ENCODE assay signal across 8 mouse cellular contexts in the genomic region with DNA sequence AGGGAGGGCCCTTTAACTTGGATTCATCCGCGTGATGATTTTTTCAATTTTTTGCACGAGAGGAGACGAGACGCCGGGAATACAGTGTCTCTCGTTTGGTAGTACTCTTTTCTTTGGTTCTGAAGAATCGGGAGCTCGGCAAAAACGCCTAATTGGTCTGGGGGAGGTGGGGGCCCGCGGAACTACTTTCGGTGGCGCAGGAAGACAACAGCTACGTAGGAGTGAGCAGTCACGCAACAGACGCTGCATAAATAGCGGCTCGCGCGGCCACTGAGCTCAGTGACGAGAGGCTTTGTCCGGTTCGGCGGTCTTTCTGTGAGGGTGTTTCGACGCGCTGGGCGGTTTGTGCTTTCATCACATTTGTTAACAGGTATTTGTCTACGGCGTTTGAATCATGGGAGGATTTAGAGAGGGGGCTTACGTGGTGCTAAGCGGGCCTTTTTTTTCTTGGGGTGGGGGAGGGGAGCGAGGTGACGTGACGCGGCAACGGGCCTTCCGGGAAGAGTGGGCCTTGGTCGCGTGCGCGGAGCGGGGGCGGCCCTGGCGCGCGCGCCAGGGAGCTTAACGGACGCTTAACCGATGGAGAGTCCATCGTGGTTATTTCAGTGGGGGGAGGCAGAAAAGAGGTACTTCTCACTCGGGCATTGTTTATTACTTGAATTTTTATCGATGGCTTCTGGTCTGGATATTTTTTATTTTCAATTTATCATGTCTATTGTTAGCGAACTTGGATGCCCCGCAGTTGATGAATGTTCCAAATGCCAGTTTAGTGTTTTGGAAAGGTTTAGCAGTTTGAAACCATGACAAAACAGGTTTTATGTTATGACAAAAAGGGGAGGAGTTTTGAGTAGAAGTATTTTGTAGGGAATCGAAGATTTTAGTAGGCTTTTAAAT. TPM values are rescaled to one million over a fixed set of nuclear protein-coding genes. Genes with fewer than 3 reads are reported as not detected.
DNase-seq lines count a peak whose midpoint lies in the region; ATAC-seq and TF ChIP-seq lines count a peak whose summit lies in the region.

No protein-coding gene starts in this region.

- TF ChIP-seq EP300 in MEL (IDR thresholded peaks at IDR 0.05; ENCODE audit: low read depth in 1 of 2, low read length in 2 of 2): peak; percentile 36 to 63; a peak in 3 of 4 replicates

- no peaks in the 10 kb centered on the region for H3K27me3 ChIP-seq in MEL (ENCODE audit: control insufficient read depth in 1 of 2, insufficient read depth in 2 of 2, low read length in 2 of 2)
- H3K27me3 ChIP-seq in cerebellum, adult 2 months (ENCODE audit: control insufficient read depth, insufficient read depth, low read length): no peaks in the 10 kb centered on the region
- H3K27me3 ChIP-seq in forebrain, postnatal 0 days (ENCODE audit: insufficient read depth, low read length): no peaks in the 10 kb centered on the region

- peak; percentile 95 for DNase-seq in MEL (ENCODE audit: low read depth, low spot score)
- DNase-seq in cerebellum, adult 2 months: peak; percentile 88 to 95
- DNase-seq in forebrain, postnatal 0 days: peak; percentile 97
- DNase-seq in layer of hippocampus, postnatal 25 days (ENCODE audit: extremely low spot score in 1 of 2, low spot score in 1 of 2): peak; percentile 92
- peak; percentile 94 for DNase-seq in lung, postnatal 36 days
- DNase-seq in retina, embryonic 14.5 days (ENCODE audit: low spot score): peak; percentile 96
- peak; percentile 89 for DNase-seq in thymus, postnatal 36 days

- H3K9me3 ChIP-seq in MEL (replicated peaks; ENCODE audit: insufficient read depth, low read length): no peaks in the 10 kb centered on the region
- no peaks in the 10 kb centered on the region for H3K9me3 ChIP-seq in forebrain, postnatal 0 days (ENCODE audit: low read length)

- no peak for TF ChIP-seq CTCF in MEL (IDR thresholded peaks at IDR 0.05 in 2 of 3, conservative IDR thresholded peaks at IDR 0.05 in 1 of 3; ENCODE audit: control insufficient read depth in 1 of 3, insufficient read depth in 1 of 3, low read depth in 2 of 3, low read length in 3 of 3, poor library complexity in 1 of 3, severe bottlenecking in 1 of 3)
- no peak for TF ChIP-seq CTCF in cerebellum, adult 2 months (IDR thresholded peaks at IDR 0.05; ENCODE audit: borderline replicate concordance, insufficient read depth, low read depth, low read length)
- no peak for TF ChIP-seq CTCF in forebrain, postnatal 0 days (IDR thresholded peaks at IDR 0.05; ENCODE audit: low read depth)

- H3K4me3 ChIP-seq in MEL (ENCODE audit: control insufficient read depth in 1 of 2, insufficient read depth in 1 of 2, low read depth in 2 of 2, low read length in 2 of 2): peak overlapping the region; percentile 84 to 88
- H3K4me3 ChIP-seq in cerebellum, adult 2 months (replicated peaks; ENCODE audit: insufficient read depth, low read depth, low read length): peak overlapping the region; percentile 70
- H3K4me3 ChIP-seq in forebrain, postnatal 0 days (ENCODE audit: low read depth, low read length): peak overlapping the region; percentile 72

- peak; percentile 99 to 100 for TF ChIP-seq POLR2A in MEL (IDR thresholded peaks at IDR 0.05; ENCODE audit: control insufficient read depth in 1 of 2, insufficient read depth in 1 of 2, low read depth in 1 of 2, low read length in 2 of 2, poor library complexity in 1 of 2)
- TF ChIP-seq POLR2A in cerebellum, adult 2 months (IDR thresholded peaks at IDR 0.05; ENCODE audit: borderline replicate concordance, insufficient read depth, low read length): peak; percentile 100

- H3K9ac ChIP-seq in MEL (ENCODE audit: control insufficient read depth, low read depth, low read length, poor library complexity, severe bottlenecking): peak overlapping the region; percentile 90
- peak overlapping the region; percentile 72 for H3K9ac ChIP-seq in forebrain, postnatal 0 days

- H3K79me2 ChIP-seq in MEL (ENCODE audit: control insufficient read depth, insufficient read depth, low read length, poor library complexity): peaks cover 27% of the 10 kb centered on the region

- peak overlapping the region; percentile 44 for H3K4me2 ChIP-seq in forebrain, postnatal 0 days (ENCODE audit: low read depth)

- no peak for TF ChIP-seq RAD21 in MEL (IDR thresholded peaks at IDR 0.05; ENCODE audit: low read depth, low read length)

- H3K4me1 ChIP-seq in MEL (ENCODE audit: control insufficient read depth in 1 of 2, insufficient read depth in 2 of 2, low read length in 2 of 2): peaks cover 0 to 14% of the 10 kb centered on the region in 2 experiments; a peak in 3 of 4 replicates
- no peaks in the 10 kb centered on the region for H3K4me1 ChIP-seq in cerebellum, adult 2 months (ENCODE audit: control insufficient read depth, insufficient read depth, low read length)
- H3K4me1 ChIP-seq in forebrain, postnatal 0 days (ENCODE audit: insufficient read depth): peaks cover 30% of the 10 kb centered on the region

- under 1% methylated on average over 58 of the region's 58 CpGs for WGBS in cerebellum, adult 2 months
- whole genome bisulfite sequencing in forebrain, postnatal 0 days: under 1% methylated on average over 58 of the region's 58 CpGs

- peaks cover 10 to 23% of the 10 kb centered on the region in 2 experiments for H3K36me3 ChIP-seq in MEL (ENCODE audit: control insufficient read depth in 1 of 2, insufficient read depth in 2 of 2, low read length in 2 of 2)
- peaks cover 17% of the 10 kb centered on the region; the same call in 1 of the 2 replicates for H3K36me3 ChIP-seq in forebrain, postnatal 0 days (ENCODE audit: insufficient read depth)

- peak overlapping the region; percentile 94 for H3K27ac ChIP-seq in MEL (ENCODE audit: control insufficient read depth, low read depth, low read length)
- H3K27ac ChIP-seq in cerebellum, adult 2 months (ENCODE audit: insufficient read depth, low read length): peak overlapping the region; percentile 98
- H3K27ac ChIP-seq in forebrain, postnatal 0 days (ENCODE audit: low read depth, low read length): peak overlapping the region; percentile 92

- ATAC-seq in forebrain, postnatal 0 days: peak; percentile 84
- peak; percentile 55 to 58 for ATAC-seq in hematopoietic stem cell, adult 5-6 weeks (replicated peaks in 1 of 2; ENCODE audit: insufficient read depth in 1 of 2, low FRiP score in 2 of 2, low TSS enrichment in 1 of 2, low read depth in 1 of 2, poor library complexity in 2 of 2, severe bottlenecking in 2 of 2)

TF ChIP-seq in MEL, 35 proteins besides CTCF, POLR2A, EP300 and RAD21 (continues in another document):
- TF ChIP-seq RCOR1 (IDR thresholded peaks at IDR 0.05; ENCODE audit: low read depth, low read length) (peak; percentile 54; the same call in 1 of the 2 replicates), CHD2 (IDR thresholded peaks at IDR 0.05; ENCODE audit: low read length) (peak; percentile 65; the same call in 1 of the 2 replicates), CHD1 (IDR thresholded peaks at IDR 0.05; ENCODE audit: low read depth, low read length) (peak; percentile 85), UBTF (IDR thresholded peaks at IDR 0.05; ENCODE audit: borderline replicate concordance, insufficient read depth, low read depth, low read length) (no peak), MXI1 (IDR thresholded peaks at IDR 0.05; ENCODE audit: low read depth, low read length) (peak; percentile 93), TCF12 (IDR thresholded peaks at IDR 0.05; ENCODE audit: low read depth, low read length) (peak; percentile 83), TBP (IDR thresholded peaks at IDR 0.05; ENCODE audit: low read depth, low read length) (peak; percentile 99), HCFC1 (IDR thresholded peaks at IDR 0.05; ENCODE audit: low read depth, low read length) (peak; percentile 86), KAT2A (conservative IDR thresholded peaks at IDR 0.05; ENCODE audit: low read depth, low read length) (peak; percentile 97), GATA1 (IDR thresholded peaks at IDR 0.05; ENCODE audit: low read depth, low read length) (no peak; the same call in 1 of the 2 replicates), E2F4 (IDR thresholded peaks at IDR 0.05; ENCODE audit: borderline replicate concordance, low read depth, low read length) (peak; percentile 84), SMC3 (IDR thresholded peaks at IDR 0.05; ENCODE audit: low read depth, low read length) (no peak), MYB (IDR thresholded peaks at IDR 0.05; ENCODE audit: low read depth, low read length) (peak; percentile 95), MAZ (IDR thresholded peaks at IDR 0.05; ENCODE audit: low read depth, low read length) (peak; percentile 97), BHLHE40 (IDR thresholded peaks at IDR 0.05; ENCODE audit: borderline replicate concordance, low read depth, low read length) (peak; percentile 97)

RNA-seq across cellular contexts. Expression of gene Ubb, which starts 0.5 kb away (rescaled TPM):
- 1,877 and 1,965 TPM in 2 replicates for total RNA-seq in MEL (2012; rRNA removed)
- polyA plus RNA-seq in MEL (2012; ENCODE audit: insufficient read depth in 1 of 2, insufficient read length in 2 of 2, low read depth in 1 of 2, low replicate concordance in 2 of 2, missing spikeins in 1 of 2): 1,000 to 10,000 TPM in 1 of 2 experiments, not detected in 1; 1,800 TPM
- polyA plus RNA-seq in cerebellum, adult 2 months (2012; rRNA removed): 3,782 and 4,320 TPM in 2 replicates
- total RNA-seq in forebrain, postnatal 0 days (2014; rRNA removed): 1,115 and 1,190 TPM in 2 replicates
- 4,663 and 5,112 TPM in 2 replicates for polyA plus RNA-seq in forebrain, postnatal 0 days (2015; fragmentation: Nextera tagmentation; extraction: Ambion mirVana)
- total RNA-seq in hematopoietic stem cell, adult 5-6 weeks (2017): 1,136 and 1,520 TPM in 2 replicates
- total RNA-seq in layer of hippocampus, postnatal 25 days (2021): 1,000 to 10,000 TPM; 1,687 to 1,997 TPM

RNA-seq across cellular contexts. Expression of gene Cenpv, which starts 12.4 kb away (rescaled TPM):
- 150 and 178 TPM in 2 replicates for total RNA-seq in MEL (2012; rRNA removed)
- polyA plus RNA-seq in MEL (2012; ENCODE audit: insufficient read depth in 1 of 2, insufficient read length in 2 of 2, low read depth in 1 of 2, low replicate concordance in 2 of 2, missing spikeins in 1 of 2): 1,000 to 10,000 TPM in 1 of 2 experiments, 100 to 1,000 TPM in 1; 149 to 2,878 TPM
- 46.7 and 52.4 TPM in 2 replicates for polyA plus RNA-seq in cerebellum, adult 2 months (2012; rRNA removed)
- 79.0 and 112 TPM in 2 replicates for total RNA-seq in forebrain, postnatal 0 days (2014; rRNA removed)
- 50.8 and 68.0 TPM in 2 replicates for polyA plus RNA-seq in forebrain, postnatal 0 days (2015; fragmentation: Nextera tagmentation; extraction: Ambion mirVana)
- total RNA-seq in hematopoietic stem cell, adult 5-6 weeks (2017): 11.5 and 33.0 TPM in 2 replicates
- total RNA-seq in layer of hippocampus, postnatal 25 days (2021): 10 to 100 TPM; 41.1 to 44.8 TPM

RNA-seq across cellular contexts. Expression of gene Trpv2, which starts 22.8 kb away (rescaled TPM):
- total RNA-seq in MEL (2012; rRNA removed): 30.4 and 32.0 TPM in 2 replicates
- 10 to 100 TPM in 1 of 2 experiments, not detected in 1; 30.0 TPM for polyA plus RNA-seq in MEL (2012; ENCODE audit: insufficient read depth in 1 of 2, insufficient read length in 2 of 2, low read depth in 1 of 2, low replicate concordance in 2 of 2, missing spikeins in 1 of 2)
- polyA plus RNA-seq in cerebellum, adult 2 months (2012; rRNA removed): 22.0 and 23.7 TPM in 2 replicates
- 38.1 and 46.6 TPM in 2 replicates for total RNA-seq in forebrain, postnatal 0 days (2014; rRNA removed)
- polyA plus RNA-seq in forebrain, postnatal 0 days (2015; fragmentation: Nextera tagmentation; extraction: Ambion mirVana): 21.6 and 26.2 TPM in 2 replicates
- 24.5 TPM in 2 replicates for total RNA-seq in hematopoietic stem cell, adult 5-6 weeks (2017)
- total RNA-seq in layer of hippocampus, postnatal 25 days (2021): 10 to 100 TPM; 14.3 to 16.0 TPM

Comparison
In these comparisons a context has a peak if more than half of its experiments do, and no peak if none do; other contexts are left out.
1. Peak in every context shown above with its lines: DNase-seq, ATAC-seq, H3K4me3 ChIP-seq and H3K27ac ChIP-seq.